Mouse (Mus musculus) stomach, postnatal 0 days (tissue): ENCODE results near the gene Rsph9. TPM values are rescaled to one million over a fixed set of nuclear protein-coding genes. Genes with fewer than 3 reads are reported as not detected.

ENCODE experiments used
- ATAC-seq: fragments of 200-750 bp; cut with Nextera tagmentation; 2 replicates; pipeline ENCODE4 v1.8.0; 2017; ENCODE audit not compliant: low FRiP score, low TSS enrichment
- DNase-seq: peaks from one replicate; pipeline ENCODE4 v3.0.0-alpha.2; 2016; ENCODE audit warnings: low spot score
- H3K27ac ChIP-seq: fragments of 300-500 bp; sonication (generic); replicated peaks from 2 replicates; pipeline ENCODE4 v1.5.1; 2014; ENCODE audit warnings: mild to moderate bottlenecking, control low read depth
- H3K27me3 ChIP-seq: fragments of 300-500 bp; sonication (generic); 2 replicates; pipeline ENCODE4 v1.6.1; 2014; ENCODE audit warnings: low read length; ENCODE audit not compliant: control insufficient read depth, insufficient read depth
- H3K36me3 ChIP-seq: fragments of 300-500 bp; sonication (generic); 2 replicates; pipeline ENCODE4 v1.6.1; 2014; ENCODE audit warnings: low read length, mixed read lengths; ENCODE audit not compliant: control insufficient read depth, insufficient read depth
- H3K4me1 ChIP-seq: fragments of 300-500 bp; sonication (generic); replicated peaks from 2 replicates; pipeline ENCODE4 v1.6.1; 2014; ENCODE audit warnings: antibody characterized with exemption; ENCODE audit not compliant: control insufficient read depth, insufficient read depth
- H3K4me2 ChIP-seq: fragments of 300-500 bp; sonication (generic); replicated peaks from 2 replicates; pipeline ENCODE4 v1.6.1; 2014; ENCODE audit warnings: low read depth, mild to moderate bottlenecking, control low read depth, moderate library complexity
- H3K4me3 ChIP-seq: fragments of 300-500 bp; sonication (generic); 2 replicates; pipeline ENCODE4 v1.5.1; 2014; ENCODE audit warnings: low read depth, low read length, control low read depth
- H3K9ac ChIP-seq: fragments of 300-500 bp; sonication (generic); 2 replicates; pipeline ENCODE4 v1.6.1; 2014; ENCODE audit warnings: mild to moderate bottlenecking, low read length, control low read depth, mixed read lengths
- H3K9me3 ChIP-seq: fragments of 300-500 bp; sonication (generic); 2 replicates; pipeline ENCODE4 v1.6.1; 2016; ENCODE audit warnings: low read length; ENCODE audit not compliant: control insufficient read depth
- CTCF ChIP-seq: IDR thresholded peaks from 2 replicates; pipeline ENCODE4 v1.5.1; 2016; ENCODE audit warnings: antibody characterized with exemption, low read depth, mild to moderate bottlenecking, moderate library complexity
- EP300 ChIP-seq: optimal IDR thresholded peaks from 2 replicates; pipeline ENCODE3; 2016; ENCODE audit warnings: antibody characterized with exemption
- WGBS: fragments of 180-500 bp; shearing (Covaris S2); extraction: QIAGEN DNeasy Blood & Tissue Kit; methylation state at CpG from one replicate; pipeline ENCODE4 v1.1.7; 2014; 5-methylcytosine and 5-hydroxymethylcytosine counted together
- polyA plus RNA-seq: library from polyadenylated mRNA; unstranded; fragments of >200 nt; fragmentation: Nextera tagmentation; extraction: Ambion mirVana; gene quantifications from 2 replicates; pipeline ENCODE4 v1.2.1, GENCODE M21; 2015

Gene Rsph9
- polyA plus RNA-seq, 1 experiment from 2014 or later, result 13.1 TPM

DNA sequence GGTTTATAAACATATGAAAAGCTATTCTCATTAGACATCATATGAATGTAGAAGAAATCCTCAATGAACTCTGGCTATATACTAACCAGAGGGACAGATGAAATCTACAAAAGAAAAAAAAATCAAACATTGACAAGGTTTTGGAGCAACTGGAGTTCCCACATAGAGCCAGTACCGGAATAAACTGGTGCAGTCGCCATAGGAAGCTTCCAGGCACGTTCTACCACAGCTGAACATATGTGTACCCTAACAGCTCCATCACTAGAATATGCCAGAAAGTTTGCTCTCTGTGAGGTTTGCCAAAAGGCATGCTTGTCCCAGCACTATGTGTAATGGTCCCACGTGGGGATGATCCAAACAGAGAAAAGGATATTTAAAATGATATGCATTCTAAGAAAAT lies 35.7 kb downstream of the Rsph9 start:
- DNase-seq (no peak), ATAC-seq (no peak)
- no peak overlapping the region for H3K9ac ChIP-seq
- H3K27me3 ChIP-seq, result peaks cover 2% of the 10 kb centered on the region; the same call in 1 of the 2 replicates
- H3K36me3 ChIP-seq, result no peaks in the 10 kb centered on the region
- no peak overlapping the region for H3K4me3 ChIP-seq
- H3K4me1 ChIP-seq, result no peaks in the 10 kb centered on the region
- H3K4me2 ChIP-seq, result no peak overlapping the region
- TF ChIP-seq EP300, result no peak
- TF ChIP-seq CTCF, result no peak
- 68% methylated on average over 4 of the region's 4 CpGs for WGBS
- no peaks in the 10 kb centered on the region for H3K9me3 ChIP-seq
- H3K27ac ChIP-seq, result no peak overlapping the region

DNA sequence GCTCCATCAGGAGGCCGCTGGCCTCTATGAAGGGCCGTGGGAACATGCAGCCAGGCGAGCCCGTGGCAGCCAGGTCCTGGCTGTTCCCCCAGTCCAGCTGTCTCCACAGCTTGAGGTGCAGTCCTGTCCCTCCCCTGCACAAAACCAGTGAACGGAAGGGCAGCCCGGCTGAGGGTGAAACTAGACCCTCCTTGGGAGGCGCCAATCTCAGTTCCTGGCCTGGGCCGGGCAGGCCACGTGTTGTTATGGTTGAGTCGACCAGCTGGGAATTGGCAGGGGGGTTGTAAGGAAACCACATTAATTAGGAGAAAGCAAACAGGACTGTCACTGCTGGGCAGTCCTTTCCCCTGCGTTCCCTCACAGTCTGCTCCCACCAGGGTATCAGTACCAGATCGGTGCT lies 39.5 kb downstream of the Rsph9 start:
- no peak overlapping the region for H3K4me3 ChIP-seq
- 23% methylated on average over 12 of the region's 12 CpGs for WGBS
- no peak overlapping the region for H3K9ac ChIP-seq
- H3K27ac ChIP-seq, result 0 out of 2 replicates have a peak overlapping the region, but pooled peaks have one; percentile 24
- no peak overlapping the region for H3K4me2 ChIP-seq
- no peaks in the 10 kb centered on the region for H3K36me3 ChIP-seq
- H3K27me3 ChIP-seq, result peaks cover 1% of the 10 kb centered on the region; the same call in 1 of the 2 replicates
- peak; percentile 72 for ATAC-seq
- no peak for DNase-seq
- TF ChIP-seq CTCF (peak; percentile 21; the same call in 1 of the 2 replicates), EP300 (no peak)
- H3K9me3 ChIP-seq, result no peaks in the 10 kb centered on the region
- no peaks in the 10 kb centered on the region for H3K4me1 ChIP-seq

DNA sequence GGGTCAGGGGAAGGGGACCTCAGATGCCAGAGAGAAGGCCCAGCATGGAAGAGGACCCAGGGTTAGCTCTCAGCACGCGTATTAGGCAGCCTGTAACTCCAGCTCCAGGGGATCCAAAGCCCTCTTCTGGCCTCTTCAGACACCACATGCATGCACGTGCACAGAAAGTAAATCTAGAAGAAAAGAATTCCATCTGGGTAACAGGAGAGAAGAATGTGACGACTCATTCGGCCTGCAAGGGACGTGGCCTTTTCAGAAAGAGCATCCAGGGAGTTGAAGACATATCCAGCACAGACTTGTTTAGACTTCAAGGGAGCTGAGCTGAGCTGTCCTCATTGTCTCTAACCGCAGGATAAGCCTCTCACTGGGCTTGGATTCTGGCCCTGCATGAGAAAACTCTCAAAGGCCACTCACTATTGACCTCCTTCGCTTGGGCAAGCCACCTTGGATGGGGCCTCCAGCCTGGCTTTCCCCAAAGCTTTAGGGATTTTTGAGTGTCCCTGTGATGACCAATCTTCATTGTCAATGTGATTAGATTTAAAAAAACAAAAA lies 41.3 kb downstream of the Rsph9 start:
- H3K4me1 ChIP-seq, result no peaks in the 10 kb centered on the region
- WGBS, result 52% methylated on average over 8 of the region's 8 CpGs
- no peak for DNase-seq
- TF ChIP-seq EP300 (no peak), CTCF (peak; percentile 32)
- no peak overlapping the region for H3K4me2 ChIP-seq
- no peaks in the 10 kb centered on the region for H3K27me3 ChIP-seq
- H3K27ac ChIP-seq, result no peak overlapping the region
- no peaks in the 10 kb centered on the region for H3K9me3 ChIP-seq
- ATAC-seq, result no peak
- no peaks in the 10 kb centered on the region for H3K36me3 ChIP-seq
- H3K4me3 ChIP-seq, result no peak overlapping the region
- no peak overlapping the region for H3K9ac ChIP-seq

DNA sequence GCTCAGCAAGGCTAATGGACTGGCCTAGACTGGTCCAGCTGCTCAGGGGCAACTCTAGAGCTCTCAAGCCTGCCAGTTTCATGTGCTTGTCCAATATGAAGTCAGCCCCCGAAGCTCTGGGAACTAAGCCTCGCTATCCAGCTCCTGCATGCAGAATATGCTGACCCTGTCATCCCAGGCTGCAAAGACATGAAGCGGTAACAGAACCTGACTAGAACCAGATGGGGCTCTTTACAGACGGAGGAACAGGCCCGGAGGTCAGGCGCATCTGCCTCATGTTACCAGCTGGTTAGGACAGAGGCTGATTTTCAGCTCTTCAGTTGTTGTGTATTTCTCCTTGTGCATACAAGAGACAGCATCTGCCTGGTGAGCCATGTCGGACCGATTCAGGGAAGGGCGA lies 42.1 kb downstream of the Rsph9 start:
- Histone ChIP-seq H3K9ac (no peak overlapping the region), H3K9me3 (no peaks in the 10 kb centered on the region), H3K36me3 (no peaks in the 10 kb centered on the region), H3K4me2 (no peak overlapping the region), H3K4me3 (no peak overlapping the region), H3K4me1 (no peaks in the 10 kb centered on the region), H3K27me3 (no peaks in the 10 kb centered on the region), H3K27ac (no peak overlapping the region)
- ATAC-seq, result no peak
- WGBS, result 62% methylated on average over 9 of the region's 9 CpGs
- no peak for DNase-seq
- TF ChIP-seq EP300 (no peak), CTCF (no peak)

DNA sequence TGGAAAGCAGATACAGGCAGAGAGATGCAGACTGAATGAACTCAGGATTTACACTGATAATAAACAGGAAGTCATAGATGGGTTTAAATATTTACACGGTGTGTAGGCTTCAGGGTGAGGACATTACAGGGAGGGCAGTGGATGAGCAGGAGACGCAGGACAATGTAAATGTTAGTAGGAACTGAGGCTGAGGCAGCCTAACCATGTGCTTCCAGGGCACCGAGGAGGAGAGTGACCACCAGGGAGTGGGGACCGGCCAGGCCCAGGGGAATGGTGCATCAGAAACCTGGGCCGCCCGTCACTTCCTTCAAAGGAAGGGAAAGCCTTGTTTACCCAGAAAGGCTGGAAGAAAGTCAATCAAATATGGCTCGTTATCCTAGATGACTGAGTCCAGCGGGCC lies 45.5 kb downstream of the Rsph9 start:
- H3K9ac ChIP-seq, result 0 out of 2 replicates have a peak overlapping the region, but pooled peaks have one; percentile 18
- ATAC-seq (peak; percentile 80), DNase-seq (peak; percentile 31)
- WGBS, result 17% methylated on average over 8 of the region's 8 CpGs
- no peak overlapping the region for H3K4me2 ChIP-seq
- no peaks in the 10 kb centered on the region for H3K9me3 ChIP-seq
- peak overlapping the region; percentile 25; the same call in 1 of the 2 replicates for H3K27ac ChIP-seq
- H3K4me1 ChIP-seq, result no peaks in the 10 kb centered on the region
- no peak for TF ChIP-seq CTCF
- H3K4me3 ChIP-seq, result no peak overlapping the region
- no peaks in the 10 kb centered on the region for H3K36me3 ChIP-seq
- no peaks in the 10 kb centered on the region for H3K27me3 ChIP-seq

DNA sequence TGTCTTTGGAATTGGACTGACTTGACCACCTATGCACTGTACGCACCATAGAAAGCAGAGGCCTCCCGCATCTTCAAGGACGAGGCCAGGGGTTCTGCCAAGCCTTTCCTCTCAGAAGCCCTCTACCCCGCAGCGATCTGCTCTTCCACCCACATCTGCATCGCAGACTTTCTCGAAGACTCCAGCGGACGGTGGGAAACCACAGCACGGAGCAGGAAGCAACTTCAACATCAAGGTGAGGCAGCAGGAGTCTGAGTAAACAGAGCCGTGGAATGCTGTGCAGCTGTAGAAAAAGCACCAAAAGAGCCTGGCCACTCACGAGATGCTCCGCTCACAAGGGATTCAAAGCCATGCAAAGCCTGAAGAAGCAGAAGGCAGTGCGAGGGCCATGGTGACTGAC lies 52.1 kb downstream of the Rsph9 start:
- no peak overlapping the region for H3K4me3 ChIP-seq
- no peaks in the 10 kb centered on the region for H3K4me1 ChIP-seq
- WGBS, result 61% methylated on average over 14 of the region's 14 CpGs
- H3K9ac ChIP-seq, result no peak overlapping the region
- no peak for ATAC-seq
- no peak for DNase-seq
- no peaks in the 10 kb centered on the region for H3K27me3 ChIP-seq
- TF ChIP-seq EP300, result no peak
- no peak overlapping the region for H3K4me2 ChIP-seq
- no peaks in the 10 kb centered on the region for H3K36me3 ChIP-seq
- no peak overlapping the region for H3K27ac ChIP-seq
- no peaks in the 10 kb centered on the region for H3K9me3 ChIP-seq
